15 mouse cellular contexts compared by ENCODE assay signal in the genomic region with DNA sequence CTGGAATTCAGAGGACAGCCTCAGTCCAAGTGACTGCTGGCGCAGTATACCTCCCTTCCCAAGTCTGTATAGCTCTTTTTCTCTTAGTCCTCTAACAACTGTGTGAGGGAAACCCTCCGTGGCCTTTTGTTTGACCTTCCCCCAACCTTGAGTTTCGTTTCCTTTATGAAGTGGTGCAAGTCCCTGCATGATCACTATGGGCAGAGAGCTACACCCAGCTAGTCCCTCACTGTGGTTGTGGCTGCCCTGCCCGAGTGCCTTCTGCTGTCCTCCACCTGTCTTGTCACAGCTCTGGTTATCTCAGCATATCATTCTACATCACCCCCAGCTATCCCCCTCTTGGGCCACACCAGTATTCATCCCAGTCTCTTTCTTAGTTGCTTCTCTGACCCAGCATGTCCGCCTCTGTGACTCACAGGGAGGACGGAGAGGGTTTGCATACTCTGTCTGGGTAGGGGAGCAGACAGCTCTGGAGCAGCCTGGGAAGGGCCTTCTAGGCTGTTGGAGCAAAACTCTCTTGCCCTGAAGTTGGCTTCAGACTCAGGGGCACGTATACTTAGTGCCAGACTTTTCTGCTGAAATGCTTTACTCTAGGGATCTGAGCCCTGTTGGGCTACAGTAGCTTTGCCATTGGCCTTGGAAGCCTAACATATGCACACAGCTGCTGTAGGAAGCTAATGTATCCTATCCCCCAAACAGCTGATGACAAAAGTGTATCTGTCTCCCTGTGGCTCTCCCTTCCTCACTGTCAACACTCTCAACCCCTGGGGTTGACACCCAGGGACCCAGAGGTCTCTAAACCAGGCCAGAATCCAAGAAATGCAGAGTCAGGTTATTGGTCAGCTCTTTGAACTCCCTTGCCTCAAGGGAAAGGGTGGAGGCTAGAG. TPM values are rescaled to one million over a fixed set of nuclear protein-coding genes. Genes with fewer than 3 reads are reported as not detected.
DNase-seq lines count a peak whose midpoint lies in the region; ATAC-seq lines count a peak whose summit lies in the region.
"Had no signal": no experiment of that assay in that cellular context is flagged by ENCODE, and none has a peak within 500 bp of the region (broad histone marks: within the 10 kb centered on the region; RNA-seq: fewer than 3 reads in every experiment).

No protein-coding gene starts in this region.

- H3K4me3 ChIP-seq in lung, embryonic 15.5 days, result no peak overlapping the region
- H3K4me3 ChIP-seq: gastrocnemius, adult 2 months had no signal

- H3K9me3 ChIP-seq in lung, embryonic 15.5 days, result no peaks in the 10 kb centered on the region

- H3K4me1 ChIP-seq in lung, embryonic 15.5 days, result peaks cover 7% of the 10 kb centered on the region; the same call in 1 of the 2 replicates

- ATAC-seq in lung, embryonic 15.5 days (ENCODE audit: borderline replicate concordance, extremely low read depth, low FRiP score, low TSS enrichment), result peak; percentile 46; the same call in 1 of the 2 replicates
- ATAC-seq in common myeloid progenitor, adult 5-6 weeks (replicated peaks; ENCODE audit: low read depth, poor library complexity, severe bottlenecking), result peak; percentile 72
- ATAC-seq: forebrain, embryonic 16.5 days; Patski had no signal

- H3K27ac ChIP-seq in lung, embryonic 15.5 days, result no peak overlapping the region
- H3K27ac ChIP-seq: gastrocnemius, adult 2 months had no signal

- H3K27me3 ChIP-seq in lung, embryonic 15.5 days, result no peaks in the 10 kb centered on the region
- no peaks in the 10 kb centered on the region for H3K27me3 ChIP-seq in splenic B cell, adult 2 months (ENCODE audit: control insufficient read depth, insufficient read depth, low read length, poor library complexity, severe bottlenecking)
- H3K27me3 ChIP-seq: Patski had no signal

- H3K9ac ChIP-seq in lung, embryonic 15.5 days, result no peak overlapping the region

- 70% methylated on average over 7 of the region's 7 CpGs for WGBS in lung, embryonic 15.5 days

- DNase-seq in adrenal gland, postnatal 10 days, result peak; percentile 21
- DNase-seq in adrenal gland, postnatal 25 days, result no peak
- DNase-seq in lung, postnatal 14 days, result no peak
- peak; percentile 56 for DNase-seq in splenic B cell, adult 2 months (ENCODE audit: low read depth, low spot score)
- DNase-seq in cerebellum, adult 9-10 months, result no peak
- no peak for DNase-seq in kidney, postnatal 4 days
- DNase-seq: cerebellum, adult 2 months; gastrocnemius, adult 2 months; layer of hippocampus, postnatal 36 days; retina, postnatal 1 day; thymus, adult 18-20 months had no signal

- H3K36me3 ChIP-seq in lung, embryonic 15.5 days, result no peaks in the 10 kb centered on the region
- H3K36me3 ChIP-seq in splenic B cell, adult 2 months (ENCODE audit: control insufficient read depth, insufficient read depth, low read length, poor library complexity, severe bottlenecking), result no peaks in the 10 kb centered on the region

- no peak overlapping the region for H3K4me2 ChIP-seq in lung, embryonic 15.5 days

RNA-seq across cellular contexts. Expression of a gene that starts 28.4 kb away (rescaled TPM):
- total RNA-seq in adrenal gland, postnatal 10 days (2021), result 1 to 10 TPM; 7.1 to 9.5 TPM
- total RNA-seq in adrenal gland, postnatal 25 days (2021), result 10.6 and 12.2 TPM in 2 replicates
- polyA plus RNA-seq in lung, embryonic 15.5 days (2015; fragmentation: Nextera tagmentation; extraction: Ambion mirVana), result 23.9 and 28.6 TPM in 2 replicates
- 23.6 and 25.6 TPM in 2 replicates for total RNA-seq in common myeloid progenitor, adult 5-6 weeks (2017)

RNA-seq across cellular contexts. Expression of a gene that starts 32.0 kb away (rescaled TPM):
- total RNA-seq in adrenal gland, postnatal 10 days (2021), result 1 to 10 TPM; 1.5 to 2.0 TPM
- 1.8 and 2.1 TPM in 2 replicates for total RNA-seq in adrenal gland, postnatal 25 days (2021)
- 3.3 and 3.4 TPM in 2 replicates for polyA plus RNA-seq in lung, embryonic 15.5 days (2015; fragmentation: Nextera tagmentation; extraction: Ambion mirVana)
- 0.41 and 2.1 TPM in 2 replicates for total RNA-seq in common myeloid progenitor, adult 5-6 weeks (2017)

RNA-seq across cellular contexts. Expression of a gene that starts 53.6 kb away (rescaled TPM):
- total RNA-seq in adrenal gland, postnatal 10 days (2021), result 10 to 100 TPM; 12.9 to 13.4 TPM
- 5.2 and 9.0 TPM in 2 replicates for total RNA-seq in adrenal gland, postnatal 25 days (2021)
- polyA plus RNA-seq in lung, embryonic 15.5 days (2015; fragmentation: Nextera tagmentation; extraction: Ambion mirVana), result 5.4 and 7.3 TPM in 2 replicates
- 74.7 and 76.7 TPM in 2 replicates for total RNA-seq in common myeloid progenitor, adult 5-6 weeks (2017)

Comparison
In these comparisons a context has a peak if more than half of its experiments do, and no peak if none do; other contexts are left out.
1. DNase-seq: peak in adrenal gland, postnatal 10 days (single experiment) and splenic B cell, adult 2 months (single experiment); none in adrenal gland, postnatal 25 days (single experiment), lung, postnatal 14 days (single experiment), cerebellum, adult 9-10 months (single experiment) and kidney, postnatal 4 days (0 of 2).